Mouse (Mus musculus): ENCODE data around the gene Armh2. TPM values are rescaled to one million over a fixed set of nuclear protein-coding genes. Genes with fewer than 3 reads are reported as not detected.

Gene Armh2
- not detected for polyA plus RNA-seq (2014; fragmentation: Illumina TruSeq; extraction: RNeasy Lipid Tissue Mini Kit (QIAGEN cat#74804); ENCODE audit: low read depth, low replicate concordance)

DNA sequence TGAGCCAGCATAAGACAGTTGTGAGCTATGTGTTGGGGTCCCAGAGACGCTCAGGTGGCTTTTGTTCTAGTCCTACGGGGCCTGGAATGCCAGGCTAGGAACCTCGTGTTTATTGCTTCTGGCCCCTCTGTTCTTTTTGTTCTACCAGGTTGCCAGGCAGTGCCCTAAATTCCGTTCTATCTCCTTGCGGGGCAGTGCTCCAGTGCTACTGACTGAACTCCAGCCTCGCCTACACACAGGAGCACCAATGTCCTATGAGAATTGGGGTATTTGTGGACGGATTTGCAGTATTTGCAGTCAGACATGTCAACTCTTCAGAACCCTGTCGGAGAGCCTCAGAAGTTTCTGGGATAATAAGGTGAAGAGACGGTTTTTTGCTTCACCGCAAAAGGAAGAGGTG is at the start of gene Armh2:
Gene Armh2, plus strand, starts transcription at position 205 of the 400 bp plus-strand sequence.

DNA sequence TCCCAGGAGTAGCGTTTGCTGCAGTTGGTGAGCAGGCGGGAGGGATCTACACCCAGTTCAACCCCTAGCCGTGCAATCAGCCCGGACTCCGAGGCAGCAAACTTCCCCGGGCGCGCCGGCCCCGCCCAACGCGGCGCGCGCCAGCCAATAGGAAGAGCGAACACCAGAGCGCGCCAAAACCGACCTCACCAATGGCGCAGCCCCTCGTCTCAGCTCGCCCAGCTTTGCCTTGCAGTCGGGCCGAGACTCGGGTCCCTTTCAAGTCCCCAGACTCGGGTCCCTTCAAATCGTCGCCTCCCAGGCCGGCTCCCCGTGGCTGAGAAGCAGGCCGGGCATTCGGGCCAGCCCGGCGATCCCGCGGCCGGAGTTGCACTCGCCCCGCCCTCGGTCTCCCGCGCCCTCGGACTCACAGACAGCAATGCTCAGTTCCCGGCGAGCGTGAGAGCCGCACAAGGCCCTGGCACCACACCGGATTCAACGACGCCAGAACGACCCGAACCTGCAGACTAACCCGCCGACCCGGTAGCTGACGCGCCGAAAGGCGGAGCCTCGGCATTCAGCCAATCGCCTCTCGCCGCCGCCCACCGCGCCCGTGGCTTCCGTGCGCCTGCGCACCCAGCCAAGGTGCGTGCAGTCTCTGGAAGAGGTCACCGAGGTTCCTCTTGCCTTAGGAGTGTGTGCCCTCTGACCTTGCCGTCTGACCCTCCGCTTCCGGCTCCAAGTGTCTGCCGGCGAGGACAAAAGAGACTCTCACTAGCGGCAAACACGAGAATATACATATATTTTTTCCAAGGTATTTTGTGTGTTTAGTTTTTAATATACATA is 20.6 kb downstream of the Armh2 start, which contains the start of gene Gmnn:
Gene Gmnn, minus strand, starts transcription at position 521 of the 825 bp plus-strand sequence.

Other genes starting within 250 kb of the Armh2 start
- gene Ripor2, start 159.0 kb upstream of the Armh2 start, polyA plus RNA-seq (2014; fragmentation: Illumina TruSeq; extraction: RNeasy Lipid Tissue Mini Kit (QIAGEN cat#74804); ENCODE audit: low read depth, low replicate concordance) = 0.89 TPM
- 42.0 TPM for gene Gmnn, start 20.7 kb downstream of the Armh2 start, polyA plus RNA-seq (2014; fragmentation: Illumina TruSeq; extraction: RNeasy Lipid Tissue Mini Kit (QIAGEN cat#74804); ENCODE audit: low read depth, low replicate concordance)
- gene BC005537, start 60.4 kb downstream of the Armh2 start, polyA plus RNA-seq (2014; fragmentation: Illumina TruSeq; extraction: RNeasy Lipid Tissue Mini Kit (QIAGEN cat#74804); ENCODE audit: low read depth, low replicate concordance) = 260 TPM
- gene Acot13, start 90.3 kb downstream of the Armh2 start, polyA plus RNA-seq (2014; fragmentation: Illumina TruSeq; extraction: RNeasy Lipid Tissue Mini Kit (QIAGEN cat#74804); ENCODE audit: low read depth, low replicate concordance) = 347 TPM
- gene Tdp2, start 90.4 kb downstream of the Armh2 start, polyA plus RNA-seq (2014; fragmentation: Illumina TruSeq; extraction: RNeasy Lipid Tissue Mini Kit (QIAGEN cat#74804); ENCODE audit: low read depth, low replicate concordance) = 128 TPM
- 2.7 TPM for gene D130043K22Rik, start 103.9 kb downstream of the Armh2 start, polyA plus RNA-seq (2014; fragmentation: Illumina TruSeq; extraction: RNeasy Lipid Tissue Mini Kit (QIAGEN cat#74804); ENCODE audit: low read depth, low replicate concordance)
- 39.0 TPM for gene Aldh5a1, start 196.4 kb downstream of the Armh2 start, polyA plus RNA-seq (2014; fragmentation: Illumina TruSeq; extraction: RNeasy Lipid Tissue Mini Kit (QIAGEN cat#74804); ENCODE audit: low read depth, low replicate concordance)
- gene Gpld1, start 201.9 kb downstream of the Armh2 start, polyA plus RNA-seq (2014; fragmentation: Illumina TruSeq; extraction: RNeasy Lipid Tissue Mini Kit (QIAGEN cat#74804); ENCODE audit: low read depth, low replicate concordance) = 1.4 TPM